Mouse (Mus musculus) hindbrain, embryonic 11.5 days (tissue): ENCODE data around the gene Rex1bd. TPM values are rescaled to one million over a fixed set of nuclear protein-coding genes. Genes with fewer than 3 reads are reported as not detected.
A peak's percentile ranks its signal among the peaks of the same experiment; 100 is the strongest.

ENCODE experiments used
- ATAC-seq: fragments of 200-750 bp; cut with Nextera tagmentation; 2 replicates; pipeline ENCODE4 v1.8.0; 2017; ENCODE audit warnings: mild to moderate bottlenecking, moderate TSS enrichment, moderate library complexity; ENCODE audit not compliant: low FRiP score
- DNase-seq: peaks from one replicate; pipeline ENCODE4 v3.0.0-alpha.2; 2015; ENCODE audit warnings: low spot score
- H3K27ac ChIP-seq: fragments of 300-500 bp; sonication (generic); 2 replicates; pipeline ENCODE4 v1.5.1; 2014; ENCODE audit warnings: mild to moderate bottlenecking, low read depth, low read length
- H3K27me3 ChIP-seq: fragments of 300-500 bp; sonication (generic); 2 replicates; pipeline ENCODE4 v1.6.1; 2014; ENCODE audit warnings: mild to moderate bottlenecking, low read length, moderate library complexity, mixed read lengths; ENCODE audit not compliant: control insufficient read depth, insufficient read depth
- H3K36me3 ChIP-seq: fragments of 300-500 bp; sonication (generic); 2 replicates; pipeline ENCODE4 v1.6.1; 2014; ENCODE audit warnings: mild to moderate bottlenecking, low read length, moderate library complexity, mixed read lengths; ENCODE audit not compliant: control insufficient read depth, insufficient read depth
- H3K4me1 ChIP-seq: fragments of 300-500 bp; sonication (generic); replicated peaks from 2 replicates; pipeline ENCODE4 v1.6.1; 2014; ENCODE audit warnings: low read length, mixed read lengths; ENCODE audit not compliant: control insufficient read depth, insufficient read depth
- H3K4me2 ChIP-seq: fragments of 300-500 bp; sonication (generic); replicated peaks from 2 replicates; pipeline ENCODE4 v1.6.1; 2014; ENCODE audit warnings: mild to moderate bottlenecking, low read depth, low read length
- H3K4me3 ChIP-seq: fragments of 300-500 bp; sonication (generic); 2 replicates; pipeline ENCODE4 v1.5.1; 2014; ENCODE audit warnings: low read depth, low read length
- H3K9ac ChIP-seq: fragments of 300-500 bp; sonication (generic); 2 replicates; pipeline ENCODE4 v1.6.1; 2014; ENCODE audit warnings: low read depth, low read length
- H3K9me3 ChIP-seq: fragments of 300-500 bp; sonication (generic); 2 replicates; pipeline ENCODE4 v1.6.1; 2016; ENCODE audit warnings: low read length; ENCODE audit not compliant: control insufficient read depth
- WGBS: fragments of 180-500 bp; shearing (Covaris S2); extraction: QIAGEN DNeasy Blood & Tissue Kit; methylation state at CpG from one replicate; pipeline ENCODE4 v1.1.7; 2014; 5-methylcytosine and 5-hydroxymethylcytosine counted together
- polyA plus RNA-seq: library from polyadenylated mRNA; unstranded; fragments of >200 nt; fragmentation: Nextera tagmentation; extraction: Ambion mirVana; gene quantifications from 2 replicates; pipeline ENCODE4 v1.2.1, GENCODE M21; 2014

The Rex1bd gene
- polyA plus RNA-seq, 1 experiment from 2014 or later, result 136 TPM

GRCm38 (mm10) chr8:70467229-70467725 lies 39.3 kb downstream of the Rex1bd start:
- Histone ChIP-seq H3K4me2 (no peak overlapping the region), H3K27ac (no peak overlapping the region), H3K36me3 (no peaks in the 10 kb centered on the region), H3K4me3 (no peak overlapping the region), H3K4me1 (no peaks in the 10 kb centered on the region), H3K9me3 (no peaks in the 10 kb centered on the region), H3K9ac (no peak overlapping the region), H3K27me3 (no peaks in the 10 kb centered on the region)
- WGBS, result 55% methylated on average over 5 of the region's 5 CpGs
- ATAC-seq, result no peak
- DNase-seq, result no peak

GRCm38 (mm10) chr8:70466771-70467170 lies 39.8 kb downstream of the Rex1bd start:
- Histone ChIP-seq H3K9ac (no peak overlapping the region), H3K27me3 (no peaks in the 10 kb centered on the region), H3K27ac (peak overlapping the region; percentile 36; the same call in 1 of the 2 replicates), H3K4me2 (no peak overlapping the region), H3K36me3 (no peaks in the 10 kb centered on the region), H3K9me3 (no peaks in the 10 kb centered on the region), H3K4me3 (no peak overlapping the region), H3K4me1 (no peaks in the 10 kb centered on the region)
- ATAC-seq (no peak), DNase-seq (no peak)
- 73% methylated on average over 11 of the region's 11 CpGs for WGBS

- no peak overlapping the region for H3K4me2 ChIP-seq
- no peak overlapping the region for H3K4me3 ChIP-seq
- H3K4me1 ChIP-seq, result no peaks in the 10 kb centered on the region
- no peak overlapping the region for H3K9ac ChIP-seq
- peak overlapping the region; percentile 36; the same call in 1 of the 2 replicates for H3K27ac ChIP-seq
- DNase-seq, result no peak
- WGBS, result 85% methylated on average over 4 of the region's 4 CpGs
- ATAC-seq, result no peak
- H3K27me3 ChIP-seq, result no peaks in the 10 kb centered on the region
- no peaks in the 10 kb centered on the region for H3K9me3 ChIP-seq
- no peaks in the 10 kb centered on the region for H3K36me3 ChIP-seq
These were observed 40.2 kb downstream of the Rex1bd start for GRCm38 (mm10) chr8:70466305-70466704.

GRCm38 (mm10) chr8:70465701-70466100 lies 40.9 kb downstream of the Rex1bd start:
- Histone ChIP-seq H3K27me3 (no peaks in the 10 kb centered on the region), H3K4me2 (no peak overlapping the region), H3K27ac (no peak overlapping the region), H3K9me3 (no peaks in the 10 kb centered on the region), H3K4me1 (no peaks in the 10 kb centered on the region), H3K4me3 (no peak overlapping the region), H3K9ac (no peak overlapping the region), H3K36me3 (no peaks in the 10 kb centered on the region)
- ATAC-seq, result no peak
- 99% methylated on average over 4 of the region's 4 CpGs for WGBS
- no peak for DNase-seq

- Histone ChIP-seq H3K9ac (no peak overlapping the region), H3K4me3 (no peak overlapping the region), H3K27me3 (no peaks in the 10 kb centered on the region), H3K27ac (no peak overlapping the region), H3K9me3 (no peaks in the 10 kb centered on the region), H3K4me1 (no peaks in the 10 kb centered on the region), H3K36me3 (no peaks in the 10 kb centered on the region), H3K4me2 (no peak overlapping the region)
- DNase-seq (no peak), ATAC-seq (no peak)
- WGBS, result 89% methylated on average over 6 of the region's 6 CpGs
These were observed 42.4 kb downstream of the Rex1bd start for GRCm38 (mm10) chr8:70464162-70464561.

- Histone ChIP-seq H3K4me1 (no peaks in the 10 kb centered on the region), H3K4me3 (no peak overlapping the region), H3K4me2 (no peak overlapping the region), H3K27me3 (no peaks in the 10 kb centered on the region), H3K9ac (no peak overlapping the region), H3K27ac (no peak overlapping the region), H3K36me3 (no peaks in the 10 kb centered on the region), H3K9me3 (no peaks in the 10 kb centered on the region)
- ATAC-seq (no peak), DNase-seq (no peak)
- 75% methylated on average over 4 of the region's 4 CpGs for WGBS
These were observed 43.2 kb downstream of the Rex1bd start for GRCm38 (mm10) chr8:70463306-70463705.

- Histone ChIP-seq H3K4me1 (no peaks in the 10 kb centered on the region), H3K9me3 (no peaks in the 10 kb centered on the region), H3K36me3 (no peaks in the 10 kb centered on the region), H3K4me2 (no peak overlapping the region), H3K9ac (no peak overlapping the region), H3K4me3 (no peak overlapping the region), H3K27me3 (no peaks in the 10 kb centered on the region), H3K27ac (no peak overlapping the region)
- ATAC-seq (no peak), DNase-seq (no peak)
- WGBS, result 97% methylated on average over 8 of the region's 8 CpGs
These were observed 44.1 kb downstream of the Rex1bd start for GRCm38 (mm10) chr8:70462516-70462813.

- ATAC-seq (no peak), DNase-seq (no peak)
- 90% methylated on average over 16 of the region's 16 CpGs for WGBS
These were observed 44.6 kb downstream of the Rex1bd start for GRCm38 (mm10) chr8:70461765-70462515.

GRCm38 (mm10) chr8:70460606-70461005 lies 45.9 kb downstream of the Rex1bd start:
- Histone ChIP-seq H3K4me1 (no peaks in the 10 kb centered on the region), H3K4me2 (no peak overlapping the region), H3K9ac (no peak overlapping the region), H3K27me3 (no peaks in the 10 kb centered on the region), H3K27ac (no peak overlapping the region), H3K36me3 (no peaks in the 10 kb centered on the region), H3K4me3 (no peak overlapping the region), H3K9me3 (no peaks in the 10 kb centered on the region)
- DNase-seq (no peak), ATAC-seq (no peak)
- 88% methylated on average over 9 of the region's 9 CpGs for WGBS

More at GRCm38 (mm10) chr8:70461765-70462515, 44.6 kb downstream of the Rex1bd start:
- Histone ChIP-seq H3K4me2 (no peak overlapping the region), H3K4me1 (no peaks in the 10 kb centered on the region), H3K9ac (no peak overlapping the region), H3K4me3 (no peak overlapping the region), H3K36me3 (no peaks in the 10 kb centered on the region), H3K27me3 (no peaks in the 10 kb centered on the region), H3K9me3 (no peaks in the 10 kb centered on the region), H3K27ac (no peak overlapping the region)
